Comparison of ENCODE assay signal across 9 mouse cellular contexts in genomic region chr13:52528786-52529185, GRCm38 (mm10). TPM values are rescaled to one million over a fixed set of nuclear protein-coding genes. Genes with fewer than 3 reads are reported as not detected.
DNase-seq lines count a peak whose midpoint lies in the region; ATAC-seq lines count a peak whose summit lies in the region.
"Had no signal": no experiment of that assay in that cellular context is flagged by ENCODE, and none has a peak within 500 bp of the region (broad histone marks: within the 10 kb centered on the region; RNA-seq: fewer than 3 reads in every experiment).

No protein-coding gene starts in this region.

- 50% methylated on average over 9 of the region's 9 CpGs for WGBS in embryonic facial prominence, embryonic 13.5 days
- 70% methylated on average over 9 of the region's 9 CpGs for WGBS in embryonic facial prominence, embryonic 10.5 days
- WGBS in midbrain, embryonic 16.5 days, result 59% methylated on average over 9 of the region's 9 CpGs

- DNase-seq in embryonic facial prominence, embryonic 10.5 days (ENCODE audit: low spot score), result no peak
- peak; percentile 40 to 45 for DNase-seq in layer of hippocampus, postnatal 10 days (ENCODE audit: low spot score in 2 of 2)
- DNase-seq in layer of hippocampus, adult 18-20 months (ENCODE audit: low spot score in 2 of 2), result no peak
- peak; percentile 66 to 68 for DNase-seq in cerebellum, postnatal 25 days
- no peak for DNase-seq in adrenal gland, postnatal 25 days
- no peak for DNase-seq in ovary, postnatal 10 days (ENCODE audit: low spot score)

- H3K27me3 ChIP-seq in embryonic facial prominence, embryonic 13.5 days, result peaks cover 31% of the 10 kb centered on the region
- peaks cover 45% of the 10 kb centered on the region for H3K27me3 ChIP-seq in embryonic facial prominence, embryonic 10.5 days (replicated peaks; ENCODE audit: low read depth, poor library complexity, severe bottlenecking)
- no peaks in the 10 kb centered on the region for H3K27me3 ChIP-seq in midbrain, embryonic 16.5 days (ENCODE audit: control insufficient read depth, insufficient read depth, low read depth, low read length)

- peaks cover 6% of the 10 kb centered on the region for H3K4me1 ChIP-seq in embryonic facial prominence, embryonic 13.5 days
- peaks cover 8% of the 10 kb centered on the region for H3K4me1 ChIP-seq in embryonic facial prominence, embryonic 10.5 days
- peaks cover 2% of the 10 kb centered on the region; the same call in 1 of the 2 replicates for H3K4me1 ChIP-seq in midbrain, embryonic 16.5 days (ENCODE audit: control insufficient read depth, insufficient read depth, low read length)

- no peaks in the 10 kb centered on the region for H3K9me3 ChIP-seq in embryonic facial prominence, embryonic 13.5 days
- H3K9me3 ChIP-seq in embryonic facial prominence, embryonic 10.5 days, result peaks cover 4% of the 10 kb centered on the region; the same call in 1 of the 2 replicates
- no peaks in the 10 kb centered on the region for H3K9me3 ChIP-seq in midbrain, embryonic 16.5 days (replicated peaks; ENCODE audit: control insufficient read depth, low read length, poor library complexity, severe bottlenecking)
- H3K9me3 ChIP-seq: limb, embryonic 10.5 days had no signal

- H3K4me3 ChIP-seq in embryonic facial prominence, embryonic 13.5 days, result no peak overlapping the region
- H3K4me3 ChIP-seq in embryonic facial prominence, embryonic 10.5 days, result no peak overlapping the region
- H3K4me3 ChIP-seq in midbrain, embryonic 16.5 days (ENCODE audit: low read depth, low read length), result peak overlapping the region; percentile 58
- H3K4me3 ChIP-seq: limb, embryonic 10.5 days had no signal

- no peak overlapping the region for H3K27ac ChIP-seq in embryonic facial prominence, embryonic 13.5 days
- H3K27ac ChIP-seq in embryonic facial prominence, embryonic 10.5 days (replicated peaks), result no peak overlapping the region
- 0 out of 2 replicates have a peak overlapping the region, but pooled peaks have one; percentile 12 for H3K27ac ChIP-seq in midbrain, embryonic 16.5 days (ENCODE audit: low read length)
- H3K27ac ChIP-seq: limb, embryonic 10.5 days had no signal

- H3K4me2 ChIP-seq in embryonic facial prominence, embryonic 13.5 days, result peak overlapping the region; percentile 11; the same call in 1 of the 2 replicates
- peak overlapping the region; percentile 61 for H3K4me2 ChIP-seq in midbrain, embryonic 16.5 days (ENCODE audit: low read length)

- no peak for ATAC-seq in embryonic facial prominence, embryonic 13.5 days (ENCODE audit: insufficient number of reproducible peaks, insufficient read depth, low FRiP score, low TSS enrichment, low read depth)
- ATAC-seq in midbrain, embryonic 16.5 days, result no peak

- H3K9ac ChIP-seq in embryonic facial prominence, embryonic 13.5 days, result no peak overlapping the region
- peak overlapping the region; percentile 36; the same call in 1 of the 2 replicates for H3K9ac ChIP-seq in midbrain, embryonic 16.5 days (ENCODE audit: low read depth, low read length)

- H3K36me3 ChIP-seq in embryonic facial prominence, embryonic 13.5 days, result no peaks in the 10 kb centered on the region
- no peaks in the 10 kb centered on the region for H3K36me3 ChIP-seq in embryonic facial prominence, embryonic 10.5 days (replicated peaks)
- H3K36me3 ChIP-seq in midbrain, embryonic 16.5 days (ENCODE audit: control insufficient read depth, insufficient read depth, low read length), result no peaks in the 10 kb centered on the region
- H3K36me3 ChIP-seq: limb, embryonic 10.5 days had no signal

RNA-seq across cellular contexts. Expression of gene Diras2, which starts 2.3 kb away (rescaled TPM):
- 0.67 and 0.84 TPM in 2 replicates for polyA plus RNA-seq in embryonic facial prominence, embryonic 13.5 days (2015; fragmentation: Nextera tagmentation; extraction: Ambion mirVana)
- 0.15 and 0.19 TPM in 2 replicates for polyA plus RNA-seq in embryonic facial prominence, embryonic 10.5 days (2016; fragmentation: Nextera tagmentation; extraction: Ambion mirVana)
- 100 to 1,000 TPM; 151 to 162 TPM for total RNA-seq in layer of hippocampus, postnatal 10 days (2021)
- total RNA-seq in layer of hippocampus, adult 18-20 months (2021), result 100 to 1,000 TPM; 164 to 166 TPM
- polyA plus RNA-seq in midbrain, embryonic 16.5 days (2015; fragmentation: Nextera tagmentation; extraction: Ambion mirVana), result 6.6 and 7.6 TPM in 2 replicates
- total RNA-seq in adrenal gland, postnatal 25 days (2021), result 4.9 and 5.8 TPM in 2 replicates

RNA-seq across cellular contexts. Expression of gene Syk, which starts 54.2 kb away (rescaled TPM):
- 3.5 and 3.7 TPM in 2 replicates for polyA plus RNA-seq in embryonic facial prominence, embryonic 13.5 days (2015; fragmentation: Nextera tagmentation; extraction: Ambion mirVana)
- 2.2 and 2.8 TPM in 2 replicates for polyA plus RNA-seq in embryonic facial prominence, embryonic 10.5 days (2016; fragmentation: Nextera tagmentation; extraction: Ambion mirVana)
- total RNA-seq in layer of hippocampus, postnatal 10 days (2021), result 1 to 10 TPM; 6.6 to 8.2 TPM
- 1 to 10 TPM; 2.7 TPM for total RNA-seq in layer of hippocampus, adult 18-20 months (2021)
- polyA plus RNA-seq in midbrain, embryonic 16.5 days (2015; fragmentation: Nextera tagmentation; extraction: Ambion mirVana), result 1.1 and 1.2 TPM in 2 replicates
- 3.1 and 3.4 TPM in 2 replicates for total RNA-seq in adrenal gland, postnatal 25 days (2021)

Comparison
In these comparisons a context has a peak if more than half of its experiments do, and no peak if none do; other contexts are left out.
1. DNase-seq: peak in layer of hippocampus, postnatal 10 days (2 of 2) and cerebellum, postnatal 25 days (2 of 2); none in embryonic facial prominence, embryonic 10.5 days (single experiment), layer of hippocampus, adult 18-20 months (0 of 2), adrenal gland, postnatal 25 days (single experiment) and ovary, postnatal 10 days (single experiment).
2. RNA of gene Diras2, which starts 2.3 kb away (total RNA-seq): 164 to 166 TPM in layer of hippocampus, adult 18-20 months and 151 to 162 TPM in layer of hippocampus, postnatal 10 days; 4.9 to 5.8 TPM in adrenal gland, postnatal 25 days; every median in the first group is over 10 times any median in the second.